Mouse (Mus musculus): ENCODE results near the gene Gm28870.
"Not testable (repeated sequence)": the region's sequence is repeated elsewhere in the genome, so short reads cannot be mapped to it uniquely, and the experiment has no call there.

Gene Gm28870

GRCm38 (mm10) chrY:50096976-50097375 lies at the start of gene Gm28870:
Gene Gm28870, plus strand, starts transcription at chrY:50097276.
- not testable (repeated sequence) for DNase-seq

All from kidney, postnatal 25 days (tissue).